Comparison of ENCODE assay signal across 8 mouse cellular contexts in genomic region chr1:78745230-78745777, GRCm38 (mm10).
DNase-seq lines count a peak whose midpoint lies in the region; ATAC-seq and TF ChIP-seq lines count a peak whose summit lies in the region.

No protein-coding gene starts in this region.

- H3K27me3 ChIP-seq in kidney, embryonic 14.5 days (ENCODE audit: control insufficient read depth, insufficient read depth, low read length), result no peaks in the 10 kb centered on the region
- no peaks in the 10 kb centered on the region for H3K27me3 ChIP-seq in heart, adult 2 months (ENCODE audit: control insufficient read depth, insufficient read depth, low read length)
- H3K27me3 ChIP-seq in lung, embryonic 16.5 days (ENCODE audit: control insufficient read depth, insufficient read depth, low read depth, low read length), result no peaks in the 10 kb centered on the region

- no peaks in the 10 kb centered on the region for H3K79me2 ChIP-seq in heart, adult 2 months (replicated peaks; ENCODE audit: control insufficient read depth, insufficient read depth, low read length)

- TF ChIP-seq POLR2A in heart, adult 2 months (IDR thresholded peaks at IDR 0.05; ENCODE audit: insufficient read depth, low read depth, low read length), result no peak

- no peak for TF ChIP-seq EP300 in heart, adult 2 months (IDR thresholded peaks at IDR 0.05; ENCODE audit: insufficient read depth, low read depth, low read length)

- H3K36me3 ChIP-seq in kidney, embryonic 14.5 days (ENCODE audit: control insufficient read depth, insufficient read depth, low read length), result no peaks in the 10 kb centered on the region
- H3K36me3 ChIP-seq in heart, adult 2 months (ENCODE audit: control insufficient read depth, insufficient read depth, low read length), result no peaks in the 10 kb centered on the region
- no peaks in the 10 kb centered on the region for H3K36me3 ChIP-seq in lung, embryonic 16.5 days (ENCODE audit: control insufficient read depth, insufficient read depth, low read length)

- intact Hi-C loops in heart, adult 2 months (cut with DNase I), result no loop called here

- H3K4me1 ChIP-seq in kidney, embryonic 14.5 days (ENCODE audit: control insufficient read depth, insufficient read depth, low read length), result no peaks in the 10 kb centered on the region
- H3K4me1 ChIP-seq in heart, adult 2 months (ENCODE audit: control insufficient read depth, insufficient read depth, low read length), result peaks cover 5% of the 10 kb centered on the region
- H3K4me1 ChIP-seq in lung, embryonic 16.5 days (replicated peaks; ENCODE audit: control insufficient read depth, insufficient read depth, low read length), result peaks cover 8% of the 10 kb centered on the region; the same call in 1 of the 2 replicates

- no peak overlapping the region for H3K4me2 ChIP-seq in kidney, embryonic 14.5 days (replicated peaks; ENCODE audit: low read depth, low read length)
- no peak overlapping the region for H3K4me2 ChIP-seq in lung, embryonic 16.5 days (ENCODE audit: low read depth, low read length)

- no peak overlapping the region for H3K9ac ChIP-seq in kidney, embryonic 14.5 days (ENCODE audit: low read depth, low read length)
- no peak overlapping the region; the same call in 1 of the 2 replicates for H3K9ac ChIP-seq in heart, adult 2 months (ENCODE audit: low read depth, low read length)
- H3K9ac ChIP-seq in lung, embryonic 16.5 days (ENCODE audit: low read length), result no peak overlapping the region

- no peaks in the 10 kb centered on the region for H3K9me3 ChIP-seq in kidney, embryonic 14.5 days (ENCODE audit: control insufficient read depth, low read length)
- no peaks in the 10 kb centered on the region for H3K9me3 ChIP-seq in lung, embryonic 16.5 days (ENCODE audit: control insufficient read depth, low read length)

- no peak for TF ChIP-seq CTCF in heart, adult 2 months (IDR thresholded peaks at IDR 0.05)

- H3K4me3 ChIP-seq in kidney, embryonic 14.5 days (ENCODE audit: low read length), result no peak overlapping the region
- no peak overlapping the region for H3K4me3 ChIP-seq in heart, adult 2 months
- no peak overlapping the region for H3K4me3 ChIP-seq in lung, embryonic 16.5 days (ENCODE audit: low read length)

- DNase-seq in kidney, adult 11 months, result peak; percentile 52
- DNase-seq in adrenal gland, postnatal 36 days, result peak; percentile 68 to 79
- peak; percentile 29 to 62 for DNase-seq in heart, adult 2 months
- DNase-seq in kidney, postnatal 10 days, result peak; percentile 61
- DNase-seq in thymus, postnatal 0 days (ENCODE audit: low spot score), result no peak
- DNase-seq in retina, embryonic 14.5 days (ENCODE audit: low spot score), result no peak

- no peak overlapping the region for H3K27ac ChIP-seq in kidney, embryonic 14.5 days (ENCODE audit: low read depth, low read length)
- H3K27ac ChIP-seq in heart, adult 2 months, result peak overlapping the region; percentile 55
- peak overlapping the region; percentile 50; the same call in 1 of the 2 replicates for H3K27ac ChIP-seq in lung, embryonic 16.5 days (ENCODE audit: low read length)

- 56% methylated on average over 5 of the region's 5 CpGs for WGBS in kidney, embryonic 14.5 days
- 17% methylated on average over 5 of the region's 5 CpGs for WGBS in heart, adult 2 months
- WGBS in lung, embryonic 16.5 days, result 17% methylated on average over 5 of the region's 5 CpGs

- no peak for ATAC-seq in kidney, embryonic 14.5 days (ENCODE audit: low FRiP score, low TSS enrichment)
- peak; percentile 85 for ATAC-seq in lung, embryonic 16.5 days (ENCODE audit: low read depth)

Comparison
In these comparisons a context has a peak if more than half of its experiments do, and no peak if none do; other contexts are left out.
1. DNase-seq: peak in kidney, adult 11 months (single experiment), adrenal gland, postnatal 36 days (2 of 2), heart, adult 2 months (2 of 2) and kidney, postnatal 10 days (single experiment); none in thymus, postnatal 0 days (single experiment) and retina, embryonic 14.5 days (single experiment).